Mouse (Mus musculus) intestine, embryonic 16.5 days (tissue): ENCODE measurements around the gene Pibf1. TPM values are rescaled to one million over a fixed set of nuclear protein-coding genes. Genes with fewer than 3 reads are reported as not detected.

Source experiments
- ATAC-seq: fragments of 200-750 bp; cut with Nextera tagmentation; 2 replicates; pipeline ENCODE4 v1.8.0; 2017; ENCODE audit warnings: moderate TSS enrichment, moderate library complexity
- H3K27ac ChIP-seq: fragments of 300-500 bp; sonication (generic); 2 replicates; pipeline ENCODE4 v1.5.1; 2014; ENCODE audit warnings: mild to moderate bottlenecking, low read length
- H3K27me3 ChIP-seq: fragments of 300-500 bp; sonication (generic); replicated peaks from 2 replicates; pipeline ENCODE4 v1.6.1; 2014; ENCODE audit warnings: low read length, control low read depth, mixed read lengths; ENCODE audit not compliant: control insufficient read depth, insufficient read depth
- H3K36me3 ChIP-seq: fragments of 300-500 bp; sonication (generic); 2 replicates; pipeline ENCODE4 v1.6.1; 2014; ENCODE audit warnings: low read length, control low read depth; ENCODE audit not compliant: control insufficient read depth, insufficient read depth
- H3K4me1 ChIP-seq: fragments of 300-500 bp; sonication (generic); 2 replicates; pipeline ENCODE4 v1.6.1; 2014; ENCODE audit warnings: low read length, control low read depth, mixed read lengths; ENCODE audit not compliant: control insufficient read depth, insufficient read depth
- H3K4me2 ChIP-seq: fragments of 300-500 bp; sonication (generic); 2 replicates; pipeline ENCODE4 v1.6.1; 2014; ENCODE audit warnings: low read depth, low read length, control low read depth
- H3K4me3 ChIP-seq: fragments of 300-500 bp; sonication (generic); 2 replicates; pipeline ENCODE4 v1.5.1; 2014; ENCODE audit warnings: mild to moderate bottlenecking, low read length
- H3K9ac ChIP-seq: fragments of 300-500 bp; sonication (generic); 2 replicates; pipeline ENCODE4 v1.6.1; 2014; ENCODE audit warnings: low read depth, low read length
- H3K9me3 ChIP-seq: fragments of 300-500 bp; sonication (generic); 2 replicates; pipeline ENCODE4 v1.6.1; 2016; ENCODE audit warnings: low read length, control low read depth; ENCODE audit not compliant: control insufficient read depth
- WGBS: fragments of 180-500 bp; shearing (Covaris S2); extraction: QIAGEN DNeasy Blood & Tissue Kit; methylation state at CpG from one replicate; pipeline ENCODE4 v1.1.7; 2014; 5-methylcytosine and 5-hydroxymethylcytosine counted together
- polyA plus RNA-seq: library from polyadenylated mRNA; unstranded; fragments of >200 nt; fragmentation: Nextera tagmentation; extraction: Ambion mirVana; gene quantifications from 2 replicates; pipeline ENCODE4 v1.2.1, GENCODE M21; 2015

Gene Pibf1
- polyA plus RNA-seq, 1 experiment from 2014 or later, result 13.3 TPM

- ATAC-seq, result no peak
- Histone ChIP-seq H3K4me1 (no peaks in the 10 kb centered on the region), H3K36me3 (no peaks in the 10 kb centered on the region), H3K4me2 (no peak overlapping the region), H3K27me3 (no peaks in the 10 kb centered on the region), H3K27ac (no peak overlapping the region), H3K4me3 (no peak overlapping the region), H3K9ac (no peak overlapping the region), H3K9me3 (no peaks in the 10 kb centered on the region)
- 94% methylated on average over 2 of the region's 2 CpGs for WGBS
These were observed 34.8 kb downstream of the Pibf1 start for GRCm38 (mm10) chr14:99134048-99134447.

DNA sequence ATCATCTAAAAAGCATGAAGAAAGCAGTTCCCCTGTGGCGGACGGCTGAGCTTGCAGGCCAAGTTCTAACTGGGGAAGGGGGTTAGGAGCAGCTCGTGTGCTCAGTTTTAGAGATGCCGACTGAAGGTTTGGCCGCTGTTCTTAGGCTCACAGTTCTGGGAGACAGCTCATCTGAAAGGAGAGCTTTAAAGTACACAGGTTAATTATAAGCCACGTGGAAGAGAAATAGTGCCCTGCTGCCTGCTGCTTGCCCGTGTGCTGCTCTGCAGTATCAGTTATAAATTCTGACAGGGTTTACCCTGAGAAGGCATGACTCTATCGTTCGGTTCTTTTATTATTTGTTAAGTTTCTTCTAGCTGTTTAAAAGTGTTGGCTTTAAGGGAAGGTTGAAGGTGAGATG is 36.5 kb downstream of the Pibf1 start:
- Histone ChIP-seq H3K4me1 (no peaks in the 10 kb centered on the region), H3K27me3 (no peaks in the 10 kb centered on the region), H3K27ac (peak overlapping the region; percentile 11; the same call in 1 of the 2 replicates), H3K4me3 (no peak overlapping the region), H3K9ac (no peak overlapping the region), H3K36me3 (no peaks in the 10 kb centered on the region), H3K9me3 (no peaks in the 10 kb centered on the region), H3K4me2 (no peak overlapping the region)
- peak; percentile 85 for ATAC-seq
- WGBS, result 74% methylated on average over 9 of the region's 9 CpGs

- Histone ChIP-seq H3K36me3 (no peaks in the 10 kb centered on the region), H3K27me3 (no peaks in the 10 kb centered on the region), H3K4me1 (no peaks in the 10 kb centered on the region), H3K27ac (peak overlapping the region; percentile 11; the same call in 1 of the 2 replicates), H3K9ac (no peak overlapping the region), H3K4me2 (no peak overlapping the region), H3K9me3 (no peaks in the 10 kb centered on the region), H3K4me3 (no peak overlapping the region)
- no peak for ATAC-seq
- 92% methylated on average over 16 of the region's 16 CpGs for whole genome bisulfite sequencing
These were observed 37.1 kb downstream of the Pibf1 start for GRCm38 (mm10) chr14:99136297-99136696.

GRCm38 (mm10) chr14:99140036-99140435 is 40.8 kb downstream of the Pibf1 start:
- no peak overlapping the region for H3K4me2 ChIP-seq
- H3K36me3 ChIP-seq, result no peaks in the 10 kb centered on the region
- H3K9me3 ChIP-seq, result no peaks in the 10 kb centered on the region
- ATAC-seq, result no peak
- H3K27me3 ChIP-seq, result no peaks in the 10 kb centered on the region
- H3K27ac ChIP-seq, result no peak overlapping the region
- H3K4me3 ChIP-seq, result no peak overlapping the region
- WGBS, result 91% methylated on average over 2 of the region's 2 CpGs
- no peaks in the 10 kb centered on the region for H3K4me1 ChIP-seq
- no peak overlapping the region for H3K9ac ChIP-seq

DNA sequence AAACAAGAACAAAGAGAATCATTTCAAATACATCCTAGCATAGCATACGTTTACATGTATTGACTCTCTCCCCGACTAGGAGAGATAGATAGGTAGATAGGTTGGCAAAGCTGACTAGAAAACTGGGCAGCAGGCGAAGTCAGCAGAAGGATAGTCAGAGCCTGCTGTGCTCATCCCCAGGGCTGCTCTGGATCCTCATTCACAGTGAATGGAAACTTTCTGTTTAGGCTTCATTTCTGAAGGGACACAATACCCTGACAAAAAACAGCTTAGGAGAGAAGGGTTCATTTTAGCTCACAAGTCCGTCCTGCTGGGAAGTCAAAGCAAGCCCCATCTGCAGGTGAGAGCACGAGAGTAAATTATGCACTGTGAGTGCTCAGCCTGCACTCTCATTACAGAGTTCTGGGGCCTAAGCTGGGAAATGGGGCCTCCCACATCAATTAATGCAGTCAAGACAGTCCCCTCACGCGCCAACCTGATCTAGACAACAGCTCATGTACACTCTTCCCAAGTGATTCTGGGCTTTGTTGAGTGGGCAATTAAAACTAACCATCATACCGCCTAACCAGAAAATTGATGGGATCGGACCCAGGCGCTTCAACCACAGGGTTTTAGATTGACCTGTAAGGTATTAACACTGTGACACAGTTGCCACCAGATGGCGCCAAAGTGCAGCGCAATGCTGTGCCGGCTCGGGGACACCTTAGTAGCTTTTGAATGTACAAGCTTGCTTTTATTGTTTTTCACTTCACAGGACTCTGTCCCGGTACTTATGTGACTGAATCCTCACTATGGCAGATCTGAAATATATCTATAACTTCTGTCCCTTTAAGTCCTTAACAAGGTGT is 42.8 kb downstream of the Pibf1 start:
- Histone ChIP-seq H3K4me3 (no peak overlapping the region), H3K4me2 (no peak overlapping the region), H3K9ac (no peak overlapping the region), H3K27me3 (no peaks in the 10 kb centered on the region), H3K4me1 (no peaks in the 10 kb centered on the region), H3K27ac (no peak overlapping the region; the same call in 1 of the 2 replicates), H3K36me3 (no peaks in the 10 kb centered on the region), H3K9me3 (no peaks in the 10 kb centered on the region)
- 22% methylated on average over 15 of the region's 15 CpGs for WGBS
- peak; percentile 93 for ATAC-seq

DNA sequence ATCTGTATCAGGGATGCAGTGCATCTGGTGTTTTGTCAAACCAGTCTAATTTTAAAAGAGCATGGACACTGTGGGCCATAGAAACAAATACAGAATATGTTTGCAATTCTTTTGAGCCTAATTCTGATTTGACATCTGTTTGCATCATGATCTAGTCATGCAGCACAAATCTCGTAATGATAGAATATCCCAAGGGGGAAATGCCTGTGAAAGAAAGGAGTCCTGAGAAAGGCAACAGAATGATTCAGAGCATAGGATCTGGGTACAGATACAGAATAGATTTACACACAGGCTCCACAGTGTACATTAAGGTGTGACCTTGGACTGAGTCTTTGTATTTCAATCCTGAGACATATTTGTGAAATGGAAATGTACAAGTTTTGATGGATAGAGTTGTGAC is 47.6 kb downstream of the Pibf1 start:
- Histone ChIP-seq H3K9ac (no peak overlapping the region), H3K27me3 (no peaks in the 10 kb centered on the region), H3K36me3 (0 out of 2 replicates have a peak, but pooled peaks cover 4% of the 10 kb centered on the region), H3K4me1 (no peaks in the 10 kb centered on the region), H3K9me3 (no peaks in the 10 kb centered on the region), H3K4me2 (no peak overlapping the region), H3K4me3 (no peak overlapping the region), H3K27ac (no peak overlapping the region)
- no peak for ATAC-seq
- WGBS, result 80% methylated on average over 1 of the region's 1 CpGs

GRCm38 (mm10) chr14:99152683-99153082 is 53.5 kb downstream of the Pibf1 start:
- H3K9me3 ChIP-seq, result no peaks in the 10 kb centered on the region
- no peak overlapping the region for H3K4me3 ChIP-seq
- no peak for ATAC-seq
- no peaks in the 10 kb centered on the region for H3K27me3 ChIP-seq
- H3K4me2 ChIP-seq, result no peak overlapping the region
- H3K4me1 ChIP-seq, result no peaks in the 10 kb centered on the region
- H3K27ac ChIP-seq, result no peak overlapping the region
- H3K36me3 ChIP-seq, result peaks cover 4% of the 10 kb centered on the region; the same call in 1 of the 2 replicates
- H3K9ac ChIP-seq, result no peak overlapping the region
- 85% methylated on average over 4 of the region's 4 CpGs for whole genome bisulfite sequencing

DNA sequence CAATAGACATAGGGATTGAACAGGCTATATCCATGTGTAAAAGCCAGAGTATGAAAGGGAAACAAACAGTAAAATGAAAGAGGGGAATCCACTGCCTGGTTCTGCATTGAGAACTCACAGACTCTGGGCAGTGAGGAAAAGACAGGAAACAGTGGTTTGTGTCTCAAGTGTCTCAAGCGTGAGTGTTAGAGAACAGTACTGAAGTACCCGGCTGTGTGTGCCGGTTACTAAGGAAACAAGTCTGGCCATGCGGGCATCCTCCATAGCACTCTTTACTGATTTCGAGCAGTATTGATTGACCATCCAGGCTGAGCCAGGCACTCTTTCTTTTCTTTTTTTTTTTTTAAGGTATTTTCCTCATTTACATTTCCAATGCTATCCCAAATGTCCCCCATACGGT is 60.7 kb downstream of the Pibf1 start:
- no peak for ATAC-seq
- H3K9me3 ChIP-seq, result no peaks in the 10 kb centered on the region
- no peak overlapping the region for H3K4me2 ChIP-seq
- H3K27me3 ChIP-seq, result no peaks in the 10 kb centered on the region
- no peak overlapping the region for H3K9ac ChIP-seq
- H3K27ac ChIP-seq, result no peak overlapping the region
- no peak overlapping the region for H3K4me3 ChIP-seq
- WGBS, result 81% methylated on average over 6 of the region's 6 CpGs
- H3K4me1 ChIP-seq, result no peaks in the 10 kb centered on the region
- 0 out of 2 replicates have a peak, but pooled peaks cover 2% of the 10 kb centered on the region for H3K36me3 ChIP-seq

DNA sequence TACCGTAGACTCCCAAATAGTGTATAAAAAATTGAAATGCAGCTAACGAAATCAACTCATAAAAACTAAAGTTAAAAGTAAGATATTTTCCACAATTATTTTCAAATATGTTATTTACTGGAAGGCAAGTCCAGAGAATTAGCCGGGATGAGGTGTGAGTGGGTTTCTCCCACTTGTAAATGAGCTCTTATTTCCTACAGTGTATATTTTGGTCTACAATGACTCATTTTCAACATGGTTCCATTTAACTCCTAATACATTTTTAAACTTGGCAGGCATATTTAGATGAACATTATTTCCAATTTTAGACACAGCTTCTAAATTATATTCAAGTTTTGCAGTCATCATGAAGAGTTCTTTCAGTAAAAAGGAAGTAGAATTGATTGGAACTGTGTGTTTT is 63.8 kb downstream of the Pibf1 start:
- 86% methylated on average over 3 of the region's 3 CpGs for WGBS
- no peak for ATAC-seq
- Histone ChIP-seq H3K9me3 (no peaks in the 10 kb centered on the region), H3K4me1 (no peaks in the 10 kb centered on the region), H3K36me3 (0 out of 2 replicates have a peak, but pooled peaks cover 3% of the 10 kb centered on the region), H3K4me2 (no peak overlapping the region), H3K27me3 (no peaks in the 10 kb centered on the region), H3K9ac (no peak overlapping the region), H3K4me3 (no peak overlapping the region), H3K27ac (no peak overlapping the region)
